Mouse (Mus musculus) frontal cortex, postnatal 36 days (tissue): ENCODE results near the gene Kcnk10.

ENCODE experiments used
- DNase-seq, 2 experiments: peaks; one replicate each; pipeline ENCODE4 v3.0.0; 2022; ENCODE audit warnings: low spot score in 2 of 2

Gene Kcnk10

GRCm38 (mm10) chr12:98571896-98572680 lies 6.0 kb downstream of the Kcnk10 start:
- peak in 1 of 2 experiments; percentile 19 for DNase-seq

GRCm38 (mm10) chr12:98569380-98569779 lies 8.7 kb downstream of the Kcnk10 start:
- no peak for DNase-seq

GRCm38 (mm10) chr12:98567877-98568276 lies 10.2 kb downstream of the Kcnk10 start:
- no peak for DNase-seq

GRCm38 (mm10) chr12:98564383-98564782 lies 13.7 kb downstream of the Kcnk10 start:
- no peak for DNase-seq

GRCm38 (mm10) chr12:98563261-98563660 lies 14.8 kb downstream of the Kcnk10 start:
- DNase-seq = no peak

GRCm38 (mm10) chr12:98562341-98562977 lies 15.7 kb downstream of the Kcnk10 start:
- DNase-seq = no peak

- no peak for DNase-seq
Measured at GRCm38 (mm10) chr12:98560038-98560437, 18.1 kb downstream of the Kcnk10 start.

GRCm38 (mm10) chr12:98557013-98557677 lies 21.0 kb downstream of the Kcnk10 start:
- no peak for DNase-seq

GRCm38 (mm10) chr12:98549981-98550380 lies 28.1 kb downstream of the Kcnk10 start:
- no peak for DNase-seq

GRCm38 (mm10) chr12:98548141-98548540 lies 30.0 kb downstream of the Kcnk10 start:
- DNase-seq = no peak

- no peak for DNase-seq
Measured at GRCm38 (mm10) chr12:98545875-98546274, 32.2 kb downstream of the Kcnk10 start.

- DNase-seq = peak; percentile 61 to 87
Measured at GRCm38 (mm10) chr12:98545251-98545560, 32.9 kb downstream of the Kcnk10 start.

GRCm38 (mm10) chr12:98544545-98545250 lies 33.4 kb downstream of the Kcnk10 start:
- DNase-seq = no peak

GRCm38 (mm10) chr12:98536760-98537159 lies 41.4 kb downstream of the Kcnk10 start:
- no peak for DNase-seq

GRCm38 (mm10) chr12:98536036-98536435 lies 42.1 kb downstream of the Kcnk10 start:
- no peak for DNase-seq

- DNase-seq = peak; percentile 52 to 67
Measured at GRCm38 (mm10) chr12:98535494-98535901, 42.6 kb downstream of the Kcnk10 start.

- no peak for DNase-seq
Measured at GRCm38 (mm10) chr12:98528635-98529034, 49.5 kb downstream of the Kcnk10 start.

GRCm38 (mm10) chr12:98525361-98525760 lies 52.7 kb downstream of the Kcnk10 start:
- DNase-seq = no peak

GRCm38 (mm10) chr12:98524331-98525311 lies 53.5 kb downstream of the Kcnk10 start:
- DNase-seq = no peak

- DNase-seq = no peak
Measured at GRCm38 (mm10) chr12:98521311-98521710, 56.8 kb downstream of the Kcnk10 start.

- DNase-seq = no peak
Measured at GRCm38 (mm10) chr12:98520568-98520931, 57.6 kb downstream of the Kcnk10 start.
